Mouse (Mus musculus): ENCODE measurements around the gene Olfr412.

The Olfr412 gene

GRCm38 (mm10) chr11:74413449-74413972, 51.6 kb downstream of the Olfr412 start:
- peak; percentile 41 for DNase-seq (ENCODE audit: low spot score in 2 of 2)

GRCm38 (mm10) chr11:74414112-74414511, 52.2 kb downstream of the Olfr412 start:
- no peak for DNase-seq (ENCODE audit: low spot score in 2 of 2)

- no peak for DNase-seq (ENCODE audit: low spot score in 2 of 2)
Measured at GRCm38 (mm10) chr11:74415736-74416135, 53.9 kb downstream of the Olfr412 start.

Measured in heart, adult 9 months (tissue).